Comparison of ENCODE assay signal across 12 mouse cellular contexts in the genomic region with DNA sequence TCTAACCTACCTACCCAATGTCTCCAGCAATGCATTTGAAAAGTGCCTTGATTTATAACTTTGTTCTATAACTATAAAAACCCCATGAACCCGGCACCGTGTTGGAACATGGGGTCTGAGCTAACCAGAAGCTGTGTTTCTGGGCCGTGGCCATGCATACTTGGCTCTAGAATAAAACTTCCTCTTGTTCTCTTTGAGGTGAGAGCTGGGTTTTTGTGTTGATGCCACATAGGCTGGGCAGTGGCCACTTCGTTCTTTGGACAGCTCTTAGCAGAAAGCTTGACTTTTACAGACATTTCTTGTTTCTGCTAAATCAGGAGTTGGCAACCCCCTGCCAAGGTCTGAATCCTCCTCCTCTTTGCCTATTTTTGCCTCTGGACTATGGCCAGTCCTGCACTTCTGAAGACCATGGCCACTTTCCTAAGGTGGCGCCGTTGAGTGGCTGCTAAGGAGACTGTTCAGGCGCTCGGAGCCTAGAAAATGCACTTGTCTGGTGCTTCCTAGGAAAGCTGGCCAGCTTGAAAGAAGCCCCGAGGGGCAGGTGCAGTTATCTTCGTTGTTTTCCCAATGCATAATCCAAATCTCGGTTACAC.
DNase-seq lines count a peak whose midpoint lies in the region; ATAC-seq and TF ChIP-seq lines count a peak whose summit lies in the region.
"Had no signal": no experiment of that assay in that cellular context is flagged by ENCODE, and none has a peak within 500 bp of the region (broad histone marks: within the 10 kb centered on the region; RNA-seq: fewer than 3 reads in every experiment).

No protein-coding gene starts in this region.

- H3K4me1 ChIP-seq in heart, adult 2 months (ENCODE audit: control insufficient read depth, insufficient read depth, low read length), result no peaks in the 10 kb centered on the region
- no peaks in the 10 kb centered on the region for H3K4me1 ChIP-seq in heart, embryonic 11.5 days (ENCODE audit: control insufficient read depth, insufficient read depth, low read length)
- H3K4me1 ChIP-seq: embryonic facial prominence, embryonic 15.5 days; heart, embryonic 12.5 days had no signal

- no peak overlapping the region for H3K9ac ChIP-seq in heart, adult 2 months (ENCODE audit: low read depth, low read length)
- no peak overlapping the region for H3K9ac ChIP-seq in heart, embryonic 11.5 days (ENCODE audit: low read depth, low read length)
- H3K9ac ChIP-seq: embryonic facial prominence, embryonic 15.5 days; heart, embryonic 12.5 days had no signal

- TF ChIP-seq POLR2A in heart, adult 2 months (IDR thresholded peaks at IDR 0.05; ENCODE audit: insufficient read depth, low read depth, low read length), result no peak
- TF ChIP-seq POLR2A in brain, embryonic 14.5 days (IDR thresholded peaks at IDR 0.05; ENCODE audit: borderline replicate concordance, extremely low read depth, insufficient read depth, insufficient read length, poor library complexity, severe bottlenecking), result no peak

- no peak overlapping the region for H3K4me2 ChIP-seq in heart, embryonic 11.5 days
- H3K4me2 ChIP-seq: embryonic facial prominence, embryonic 15.5 days; heart, embryonic 12.5 days had no signal

- intact Hi-C loops in heart, adult 2 months (cut with DNase I), result no loop called here
- intact Hi-C loops in left cerebral cortex, postnatal 10 days (cut with DNase I), result loop anchor here (10.0 kb wide), 1 partner anchor 190 kb away; no protein-coding TSS in a partner anchor

- H3K9me3 ChIP-seq in heart, embryonic 11.5 days (replicated peaks; ENCODE audit: control insufficient read depth, low read length), result no peaks in the 10 kb centered on the region
- H3K9me3 ChIP-seq: embryonic facial prominence, embryonic 15.5 days; heart, embryonic 12.5 days had no signal

- ATAC-seq in heart, embryonic 11.5 days (replicated peaks; ENCODE audit: insufficient number of reproducible peaks, low FRiP score, low TSS enrichment), result no peak
- no peak for ATAC-seq in CD4-positive, CD25-positive, alpha-beta regulatory T cell, adult 4 months
- ATAC-seq in monocyte, adult 5-6 weeks (replicated peaks; ENCODE audit: insufficient number of reproducible peaks, low FRiP score, low TSS enrichment, poor library complexity, severe bottlenecking), result no peak

- TF ChIP-seq CTCF in heart, adult 2 months (IDR thresholded peaks at IDR 0.05), result 0 out of 2 replicates have a peak, but pooled peaks have one; percentile 9
- TF ChIP-seq CTCF in brain, embryonic 14.5 days (IDR thresholded peaks at IDR 0.05; ENCODE audit: borderline replicate concordance, extremely low read depth, insufficient read depth, insufficient read length), result peak; percentile 8; the same call in 1 of the 2 replicates

- no peak overlapping the region for H3K27ac ChIP-seq in heart, adult 2 months
- no peak overlapping the region for H3K27ac ChIP-seq in heart, embryonic 11.5 days (ENCODE audit: low read depth, low read length)
- H3K27ac ChIP-seq: embryonic facial prominence, embryonic 15.5 days; kidney, postnatal 0 days had no signal

- TF ChIP-seq EP300 in heart, adult 2 months (IDR thresholded peaks at IDR 0.05; ENCODE audit: insufficient read depth, low read depth, low read length), result no peak

- 64% methylated on average over 11 of the region's 11 CpGs for WGBS in heart, adult 2 months
- 66% methylated on average over 11 of the region's 11 CpGs for WGBS in heart, embryonic 11.5 days (ENCODE audit: insufficient replicate concordance)

- H3K4me3 ChIP-seq in heart, adult 2 months, result no peak overlapping the region
- no peak overlapping the region for H3K4me3 ChIP-seq in heart, embryonic 11.5 days (ENCODE audit: low read depth, low read length)
- H3K4me3 ChIP-seq: embryonic facial prominence, embryonic 15.5 days; heart, embryonic 12.5 days had no signal

- no peaks in the 10 kb centered on the region for H3K27me3 ChIP-seq in heart, adult 2 months (ENCODE audit: control insufficient read depth, insufficient read depth, low read length)
- no peaks in the 10 kb centered on the region for H3K27me3 ChIP-seq in heart, embryonic 11.5 days (ENCODE audit: control insufficient read depth, insufficient read depth, low read length)
- H3K27me3 ChIP-seq: embryonic facial prominence, embryonic 15.5 days; heart, embryonic 12.5 days had no signal

- H3K79me2 ChIP-seq in heart, adult 2 months (replicated peaks; ENCODE audit: control insufficient read depth, insufficient read depth, low read length), result no peaks in the 10 kb centered on the region

- H3K36me3 ChIP-seq in heart, adult 2 months (ENCODE audit: control insufficient read depth, insufficient read depth, low read length), result no peaks in the 10 kb centered on the region
- H3K36me3 ChIP-seq in heart, embryonic 11.5 days (ENCODE audit: control insufficient read depth, insufficient read depth, low read length), result no peaks in the 10 kb centered on the region
- H3K36me3 ChIP-seq: embryonic facial prominence, embryonic 15.5 days; heart, embryonic 12.5 days had no signal

- DNase-seq in heart, adult 2 months, result peak in 1 of 2 experiments; percentile 5
- peak; percentile 50 for DNase-seq in brain, embryonic 14.5 days (ENCODE audit: low read depth)
- DNase-seq in embryo, embryonic 11 days, result peak; percentile 21
- peak; percentile 49 to 66 for DNase-seq in left cerebral cortex, postnatal 10 days (ENCODE audit: extremely low spot score in 1 of 2, low spot score in 2 of 2)
- no peak for DNase-seq in spleen, adult 18-20 months
- DNase-seq: lung, adult 18-20 months had no signal

Comparison
In these comparisons a context has a peak if more than half of its experiments do, and no peak if none do; other contexts are left out.
1. DNase-seq: peak in brain, embryonic 14.5 days (single experiment), embryo, embryonic 11 days (single experiment) and left cerebral cortex, postnatal 10 days (2 of 2); none in spleen, adult 18-20 months (0 of 2).